Mouse (Mus musculus) spleen, adult 18-20 months (tissue): ENCODE data around the gene Ackr3.

Experiments used
- DNase-seq, 2 experiments: peaks; one replicate each; pipeline ENCODE4 v3.0.0; 2022; ENCODE audit warnings: mixed read lengths in 2 of 2

Gene Ackr3

GRCm38 (mm10) chr1:90203783-90204690 is at the start of gene Ackr3:
Gene Ackr3 (plus strand): TSS chr1:90203980.
- peak; percentile 53 to 61 for DNase-seq

- DNase-seq = no peak
These were observed 47.2 kb upstream of the Ackr3 start for GRCm38 (mm10) chr1:90156589-90156988.

DNA sequence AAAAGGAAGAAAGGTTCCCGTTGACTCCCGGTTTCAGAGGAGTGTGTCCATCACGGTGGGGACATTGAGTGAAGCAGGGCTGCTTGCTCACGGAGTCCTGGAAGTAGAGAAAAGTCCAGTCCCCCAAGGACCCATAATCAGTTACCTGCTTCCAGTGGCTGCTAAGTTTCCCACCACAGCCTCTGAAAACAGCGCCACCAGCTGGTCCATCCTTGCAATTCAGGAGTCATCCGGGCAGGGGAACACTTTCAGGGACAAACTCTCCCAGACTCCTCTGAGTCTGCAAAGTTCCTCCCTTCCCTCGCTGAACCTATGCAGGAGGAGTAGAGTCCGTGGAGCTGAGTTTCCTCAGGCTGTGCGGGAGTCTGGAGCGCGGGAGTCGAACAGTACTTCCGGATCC is 43.9 kb upstream of the Ackr3 start:
- no peak for DNase-seq

- DNase-seq = no peak
These were observed 42.2 kb upstream of the Ackr3 start for GRCm38 (mm10) chr1:90161623-90162022.

GRCm38 (mm10) chr1:90162379-90162857 is 41.4 kb upstream of the Ackr3 start:
- no peak for DNase-seq

DNA sequence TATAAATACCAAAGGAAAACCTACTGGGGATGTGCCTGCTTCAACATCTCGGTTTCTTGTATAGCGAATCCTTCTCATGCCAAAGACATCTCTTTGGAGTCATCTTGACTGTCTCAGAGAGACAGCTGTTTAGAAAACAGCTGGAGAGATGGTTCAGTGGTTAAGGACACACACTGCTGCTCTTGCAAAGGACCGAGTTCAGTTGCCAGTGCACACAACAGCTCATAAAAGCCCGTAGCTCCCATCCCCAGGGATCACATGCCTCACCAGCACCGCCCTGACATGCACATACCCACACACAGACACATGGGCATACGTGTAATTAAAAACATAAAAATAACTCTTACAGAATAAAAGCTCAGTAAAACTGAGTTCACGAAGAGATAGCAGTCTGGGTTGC is 40.6 kb upstream of the Ackr3 start:
- no peak for DNase-seq

DNA sequence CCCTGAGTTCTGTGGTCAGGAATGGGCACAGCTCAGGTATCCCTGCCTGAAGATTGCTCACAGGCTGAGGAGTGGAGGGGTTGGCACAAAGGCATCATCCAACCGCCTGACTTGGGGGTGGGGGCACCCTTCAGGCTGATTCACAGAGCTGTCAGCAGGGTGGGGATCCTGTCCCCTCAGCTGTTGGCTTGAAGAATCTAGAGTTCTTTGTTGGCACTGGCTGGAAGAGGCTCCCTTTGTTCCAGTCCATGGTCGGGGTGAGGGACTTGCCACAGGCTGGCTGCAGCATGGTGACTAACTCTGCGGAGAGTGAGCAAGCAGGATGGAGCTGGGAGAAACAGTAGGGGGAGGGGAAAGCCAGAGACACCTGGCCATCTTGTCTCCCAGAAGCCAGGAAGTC is 39.5 kb upstream of the Ackr3 start:
- no peak for DNase-seq

DNA sequence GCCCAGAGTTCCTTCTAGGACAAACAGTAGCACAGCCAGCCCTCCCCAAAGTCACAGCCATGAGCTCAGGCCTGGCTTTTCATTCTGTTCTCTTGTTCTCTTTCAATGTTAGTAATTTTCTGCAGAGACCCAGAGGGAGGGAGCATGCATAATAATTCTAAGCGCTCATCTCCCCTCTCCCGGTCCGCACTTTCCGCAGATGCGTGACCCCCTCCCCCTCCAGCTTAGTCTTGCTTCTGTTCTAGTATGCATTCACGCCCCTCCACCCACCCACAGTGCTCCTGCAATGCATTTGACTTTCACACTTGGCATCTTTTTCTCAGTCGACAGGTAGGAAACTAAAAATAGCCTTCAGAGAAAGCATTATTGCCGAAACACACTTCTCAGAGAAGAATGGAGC is 29.4 kb upstream of the Ackr3 start:
- no peak for DNase-seq

GRCm38 (mm10) chr1:90176223-90176622 is 27.6 kb upstream of the Ackr3 start:
- DNase-seq = no peak

DNA sequence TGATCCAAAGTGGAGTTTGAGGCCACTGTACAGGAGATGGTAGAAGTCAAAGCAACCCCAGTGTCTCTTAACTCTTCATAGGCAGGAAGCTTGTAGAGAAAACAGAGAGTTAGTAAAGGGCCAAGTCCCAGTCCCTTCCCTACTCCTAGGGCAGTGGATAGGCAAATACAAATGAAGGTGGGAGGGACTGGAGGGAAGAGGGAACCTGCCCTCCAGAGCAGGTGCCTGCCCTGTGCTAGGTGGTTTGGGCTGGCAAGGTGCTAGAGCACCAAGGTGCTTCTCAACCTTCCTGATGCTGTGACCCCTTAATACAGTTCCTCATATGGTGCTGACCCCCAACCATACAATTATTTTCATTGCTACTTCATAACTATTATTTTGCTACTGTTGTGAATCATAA is 26.2 kb upstream of the Ackr3 start:
- no peak for DNase-seq

GRCm38 (mm10) chr1:90177978-90178377 is 25.8 kb upstream of the Ackr3 start:
- DNase-seq = no peak

- no peak for DNase-seq
These were observed 23.3 kb upstream of the Ackr3 start for GRCm38 (mm10) chr1:90180479-90180878.

DNA sequence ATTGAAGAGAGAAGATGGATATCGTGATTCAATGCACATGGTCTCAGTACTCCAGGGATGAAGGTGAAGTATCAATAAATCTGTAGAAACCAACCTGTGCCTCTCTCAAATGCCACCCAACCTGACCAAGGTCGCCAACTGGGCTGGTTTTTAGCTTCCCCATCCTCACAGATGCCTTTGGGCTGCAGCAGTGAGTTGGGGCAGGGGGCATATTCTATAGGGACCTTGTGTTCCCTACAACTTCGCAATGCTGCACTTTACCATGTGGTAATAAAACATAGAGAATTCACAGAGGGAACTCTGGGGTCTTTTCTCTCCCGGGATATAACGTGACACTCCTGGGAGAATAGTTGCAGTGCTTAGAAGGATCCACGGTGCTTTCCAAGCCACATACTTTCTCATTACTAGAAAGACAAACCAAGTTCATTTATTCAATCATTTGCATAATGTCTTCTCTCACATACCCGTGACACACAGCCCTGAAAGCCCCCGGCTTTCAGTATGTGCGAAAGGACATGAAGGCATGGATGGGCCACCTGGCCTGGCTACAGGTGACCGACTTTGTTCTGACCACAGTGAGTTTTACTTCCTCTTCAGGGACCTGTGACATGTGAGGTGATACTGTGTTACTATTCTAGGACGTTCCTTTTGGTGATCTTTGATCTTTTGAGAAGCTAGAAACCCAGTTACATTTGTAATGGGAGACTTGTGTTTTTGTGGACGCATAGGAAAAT is 22.6 kb upstream of the Ackr3 start:
- DNase-seq = peak; percentile 13 to 49

DNA sequence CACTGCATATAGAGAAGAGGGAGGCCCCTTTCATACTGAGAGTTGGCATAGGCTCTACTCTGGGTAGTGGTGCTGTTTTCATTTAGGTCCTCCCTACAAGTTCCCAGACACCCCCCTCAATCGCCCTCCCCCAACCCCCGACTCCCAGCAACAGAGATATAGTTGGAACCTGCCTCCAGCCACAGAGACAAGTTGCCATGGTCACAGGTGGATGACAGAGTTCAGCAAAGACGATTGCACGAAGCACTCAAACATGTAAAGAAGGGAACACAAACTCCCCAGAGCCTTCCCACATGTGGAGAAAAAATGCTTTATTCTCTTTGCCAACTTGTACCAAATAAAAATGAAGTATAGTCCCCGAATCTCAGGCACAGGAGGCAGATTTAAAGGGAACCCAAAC is 21.3 kb upstream of the Ackr3 start:
- DNase-seq = no peak

DNA sequence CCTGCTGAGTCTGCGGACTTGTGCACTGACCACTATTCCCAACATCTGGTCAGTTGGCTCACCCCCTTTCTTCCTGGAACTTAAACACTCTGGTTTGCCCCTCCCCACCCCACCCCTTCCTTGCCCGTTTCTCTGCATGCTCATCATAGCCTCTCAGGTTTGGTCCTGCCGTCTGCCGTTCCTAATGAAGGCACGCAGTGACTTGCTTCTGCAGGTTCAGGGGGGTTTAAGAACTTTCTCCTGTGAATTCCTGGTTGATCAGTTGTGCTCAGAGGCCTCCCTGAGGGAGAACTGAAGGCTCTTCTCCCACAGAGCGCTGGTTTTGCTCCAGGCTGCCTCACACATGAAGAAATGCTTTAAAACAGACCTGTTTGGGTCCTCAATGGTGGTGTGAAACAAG is 20.2 kb upstream of the Ackr3 start:
- DNase-seq = no peak

DNA sequence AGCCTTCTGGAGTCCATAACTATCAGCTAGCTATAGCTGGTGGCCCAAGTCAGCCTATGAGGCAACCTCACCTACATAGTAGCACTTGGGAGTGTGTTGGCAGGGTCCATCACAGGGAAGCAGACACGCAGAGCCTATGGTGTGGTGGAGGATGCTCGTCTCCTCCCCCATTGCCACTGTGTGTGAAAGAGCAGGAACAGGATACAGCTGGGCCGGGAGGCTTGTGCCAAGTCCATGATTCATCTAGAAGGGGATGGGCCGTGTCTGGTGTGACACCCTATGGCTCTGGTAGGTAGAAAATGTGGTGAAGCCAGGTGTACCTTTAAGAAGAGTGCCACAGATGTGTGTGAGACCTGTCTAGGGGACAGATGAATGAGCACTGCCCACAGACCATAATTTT is 17.6 kb upstream of the Ackr3 start:
- no peak for DNase-seq

GRCm38 (mm10) chr1:90186874-90187273 is 16.9 kb upstream of the Ackr3 start:
- no peak for DNase-seq

- DNase-seq = no peak
These were observed 14.7 kb upstream of the Ackr3 start for GRCm38 (mm10) chr1:90189046-90189445.

DNA sequence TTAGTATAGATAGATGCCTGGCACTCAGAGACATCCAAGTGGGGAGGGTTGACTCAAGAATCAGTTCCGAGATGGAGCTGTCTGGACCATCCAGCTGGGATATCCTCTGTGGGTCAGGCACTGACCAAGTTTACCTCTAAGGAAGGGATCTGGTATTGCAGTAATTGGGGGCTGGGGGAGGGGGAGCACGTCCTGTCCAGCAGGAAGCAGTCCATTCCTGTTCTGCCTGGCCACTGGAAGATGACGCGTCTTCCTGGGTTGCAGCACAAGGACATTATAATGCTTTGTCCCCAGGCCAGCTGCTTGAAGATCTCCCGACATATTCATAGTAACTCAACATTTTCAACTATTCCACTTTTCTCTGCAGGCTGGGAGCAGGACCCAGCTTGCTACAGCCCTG is 2.5 kb upstream of the Ackr3 start:
- no peak for DNase-seq

GRCm38 (mm10) chr1:90201655-90202054 is 2.1 kb upstream of the Ackr3 start:
- DNase-seq = no peak

GRCm38 (mm10) chr1:90202207-90202978 is 1.4 kb upstream of the Ackr3 start:
- DNase-seq = peak in 1 of 2 experiments; percentile 18

DNA sequence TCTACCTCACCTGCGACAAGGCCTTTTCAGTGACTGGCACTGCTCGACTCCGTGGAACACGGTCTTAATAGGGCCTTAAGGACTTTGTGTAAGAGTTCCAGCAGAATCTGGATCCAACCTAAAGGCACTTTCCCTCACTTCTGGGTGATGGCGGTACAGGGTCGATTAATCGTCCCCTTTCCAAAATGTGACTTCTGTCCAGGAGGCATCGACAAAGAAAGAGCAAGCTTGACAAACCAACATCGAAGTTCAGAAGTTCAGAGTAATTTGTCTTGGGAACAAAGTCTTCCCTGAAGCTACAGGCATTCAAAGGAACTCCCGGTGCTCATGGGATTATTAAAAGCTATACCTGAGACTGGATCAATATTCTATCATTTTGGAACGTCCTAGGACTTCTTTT is 439 bp upstream of the Ackr3 start:
- DNase-seq = no peak

DNA sequence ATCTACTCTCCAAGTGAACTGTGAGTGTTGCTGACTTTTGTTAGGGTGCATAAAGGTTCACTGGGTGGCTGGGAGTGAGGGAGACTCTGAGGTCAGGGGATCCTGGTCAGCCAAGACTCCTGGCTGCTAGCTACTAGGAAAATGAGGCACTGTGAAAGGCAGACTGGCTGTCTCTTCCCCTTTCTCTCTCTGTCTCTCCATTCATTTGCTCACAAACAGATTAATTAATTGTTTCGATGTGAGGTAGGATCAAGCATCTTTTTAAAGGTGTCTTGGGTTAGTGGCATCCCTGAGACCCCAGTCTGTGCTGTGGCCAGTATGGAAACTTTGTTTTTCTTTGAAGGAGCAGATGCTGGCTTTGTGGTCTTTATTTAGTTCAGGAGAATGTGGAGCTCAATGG is 1.0 kb downstream of the Ackr3 start:
- DNase-seq = no peak
